Mouse (Mus musculus) cerebellum, adult 2 months (tissue): ENCODE data around the gene Mrps23. TPM values are rescaled to one million over a fixed set of nuclear protein-coding genes. Genes with fewer than 3 reads are reported as not detected.

Experiments
- DNase-seq, 2 experiments: peaks; one replicate each; pipeline ENCODE4 v3.0.0; 2021
- H3K27ac ChIP-seq: fragments of 200-500 bp; 2 replicates; pipeline ENCODE4 v1.5.1; 2012; ENCODE audit warnings: low read length, control low read depth, inconsistent platforms; ENCODE audit not compliant: insufficient read depth
- H3K27me3 ChIP-seq: fragments of 200-500 bp; 2 replicates; pipeline ENCODE4 v1.6.1; 2012; ENCODE audit warnings: inconsistent platforms, mild to moderate bottlenecking, low read length, moderate library complexity; ENCODE audit not compliant: control insufficient read depth, insufficient read depth
- H3K4me1 ChIP-seq: fragments of 200-500 bp; 2 replicates; pipeline ENCODE4 v1.6.1; 2011; ENCODE audit warnings: low read length; ENCODE audit not compliant: control insufficient read depth, insufficient read depth
- H3K4me3 ChIP-seq: fragments of 200-500 bp; replicated peaks from 2 replicates; pipeline ENCODE3; 2011; ENCODE audit warnings: mild to moderate bottlenecking, low read depth, low read length, control low read depth; ENCODE audit not compliant: insufficient read depth
- CTCF ChIP-seq: fragments of 200-500 bp; IDR thresholded peaks from 2 replicates; pipeline ENCODE4 v1.5.1; 2011; ENCODE audit warnings: low read depth, mild to moderate bottlenecking, control low read depth, low read length, moderate library complexity, borderline replicate concordance; ENCODE audit not compliant: insufficient read depth
- POLR2A ChIP-seq: fragments of 200-500 bp; IDR thresholded peaks from 2 replicates; pipeline ENCODE4 v1.6.1; 2011; ENCODE audit warnings: low read length, control low read depth, borderline replicate concordance; ENCODE audit not compliant: insufficient read depth
- whole genome bisulfite sequencing: fragments of 180-500 bp; shearing (Covaris S2); methylation state at CpG from one replicate; pipeline ENCODE4 v1.1.7; 2018; 5-methylcytosine and 5-hydroxymethylcytosine counted together
- polyA plus RNA-seq: library from polyadenylated mRNA; depleted of rRNA; stranded (reverse); fragments of >200 nt; gene quantifications from 2 replicates; pipeline ENCODE4 v1.2.3, GENCODE M21; 2012

The Mrps23 gene
- polyA plus RNA-seq, 1 experiment = 90.4 TPM

- Histone ChIP-seq H3K4me1 (peaks cover 21% of the 10 kb centered on the region), H3K27ac (no peak overlapping the region), H3K4me3 (no peak overlapping the region), H3K27me3 (no peaks in the 10 kb centered on the region)
- TF ChIP-seq POLR2A = no peak
- TF ChIP-seq CTCF = no peak
- WGBS = 70% methylated on average over 3 of the region's 3 CpGs
- no peak for DNase-seq
Measured at GRCm38 (mm10) chr11:88168611-88169010, 35.6 kb upstream of the Mrps23 start.

GRCm38 (mm10) chr11:88169531-88170040, 34.6 kb upstream of the Mrps23 start:
- DNase-seq = no peak
- Histone ChIP-seq H3K27me3 (no peaks in the 10 kb centered on the region), H3K4me1 (peaks cover 17% of the 10 kb centered on the region), H3K4me3 (no peak overlapping the region), H3K27ac (no peak overlapping the region)
- TF ChIP-seq CTCF = no peak
- TF ChIP-seq POLR2A = no peak
- 62% methylated on average over 32 of the region's 32 CpGs for WGBS

GRCm38 (mm10) chr11:88170606-88171005, 33.6 kb upstream of the Mrps23 start:
- Histone ChIP-seq H3K4me1 (peaks cover 10% of the 10 kb centered on the region), H3K27me3 (no peaks in the 10 kb centered on the region), H3K4me3 (no peak overlapping the region), H3K27ac (no peak overlapping the region)
- DNase-seq = no peak
- TF ChIP-seq CTCF = no peak
- no peak for TF ChIP-seq POLR2A
- WGBS = 86% methylated on average over 3 of the region's 3 CpGs

- Histone ChIP-seq H3K4me1 (peaks cover 7% of the 10 kb centered on the region), H3K4me3 (no peak overlapping the region), H3K27ac (no peak overlapping the region), H3K27me3 (no peaks in the 10 kb centered on the region)
- peak in 1 of 2 experiments; percentile 56 for DNase-seq
- TF ChIP-seq POLR2A (no peak), CTCF (no peak)
- WGBS = 40% methylated on average over 15 of the region's 15 CpGs
Measured at GRCm38 (mm10) chr11:88171876-88172442, 32.2 kb upstream of the Mrps23 start.

- Histone ChIP-seq H3K27ac (no peak overlapping the region), H3K4me3 (no peak overlapping the region), H3K27me3 (no peaks in the 10 kb centered on the region), H3K4me1 (peaks cover 7% of the 10 kb centered on the region)
- DNase-seq = no peak
- TF ChIP-seq CTCF (no peak), POLR2A (no peak)
- 59% methylated on average over 10 of the region's 10 CpGs for WGBS
Measured at GRCm38 (mm10) chr11:88172601-88173325, 31.4 kb upstream of the Mrps23 start.

- WGBS = 62% methylated on average over 9 of the region's 9 CpGs
- TF ChIP-seq POLR2A (no peak), CTCF (no peak)
- H3K27me3 ChIP-seq = no peaks in the 10 kb centered on the region
- H3K4me1 ChIP-seq = peaks cover 7% of the 10 kb centered on the region
- no peak overlapping the region for H3K27ac ChIP-seq
- DNase-seq = no peak
- no peak overlapping the region for H3K4me3 ChIP-seq
Measured at GRCm38 (mm10) chr11:88173386-88174025, 30.7 kb upstream of the Mrps23 start.

- Histone ChIP-seq H3K27me3 (no peaks in the 10 kb centered on the region), H3K4me1 (peaks cover 18% of the 10 kb centered on the region), H3K27ac (no peak overlapping the region; the same call in 1 of the 2 replicates), H3K4me3 (no peak overlapping the region)
- TF ChIP-seq POLR2A = no peak
- no peak for TF ChIP-seq CTCF
- peak in 1 of 2 experiments; percentile 41 for DNase-seq
- 16% methylated on average over 6 of the region's 6 CpGs for WGBS
Measured at GRCm38 (mm10) chr11:88180467-88180958, 23.7 kb upstream of the Mrps23 start.
